Mouse (Mus musculus) liver, embryonic 13.5 days (tissue): ENCODE results near the gene Tmem72. TPM values are rescaled to one million over a fixed set of nuclear protein-coding genes. Genes with fewer than 3 reads are reported as not detected.

Experiments
- ATAC-seq: fragments of 200-750 bp; cut with Nextera tagmentation; 2 replicates; pipeline ENCODE4 v1.8.0; 2017; ENCODE audit warnings: low read depth, mild to moderate bottlenecking, moderate number of reproducible peaks, moderate library complexity
- DNase-seq: peaks from one replicate; pipeline ENCODE4 v3.0.0; 2022
- H3K27ac ChIP-seq: fragments of 300-500 bp; sonication (generic); 2 replicates; pipeline ENCODE4 v1.5.1; 2015; ENCODE audit warnings: moderate library complexity, mild to moderate bottlenecking, inconsistent platforms
- H3K27me3 ChIP-seq: fragments of 300-500 bp; sonication (generic); 2 replicates; pipeline ENCODE4 v1.6.1; 2015; ENCODE audit warnings: mild to moderate bottlenecking, inconsistent platforms
- H3K36me3 ChIP-seq: fragments of 300-500 bp; sonication (generic); 2 replicates; pipeline ENCODE4 v1.6.1; 2015; ENCODE audit warnings: mild to moderate bottlenecking, inconsistent platforms
- H3K4me1 ChIP-seq: fragments of 300-500 bp; sonication (generic); replicated peaks from 2 replicates; pipeline ENCODE4 v1.6.1; 2015; ENCODE audit warnings: inconsistent platforms
- H3K4me2 ChIP-seq: fragments of 300-500 bp; sonication (generic); 2 replicates; pipeline ENCODE4 v1.6.1; 2015; ENCODE audit warnings: inconsistent platforms, mild to moderate bottlenecking, moderate library complexity
- H3K4me3 ChIP-seq: fragments of 300-500 bp; sonication (generic); replicated peaks from 2 replicates; pipeline ENCODE4 v1.5.1; 2015; ENCODE audit warnings: mild to moderate bottlenecking, inconsistent platforms
- H3K9ac ChIP-seq: fragments of 300-500 bp; sonication (generic); 2 replicates; pipeline ENCODE4 v1.6.1; 2015; ENCODE audit warnings: mild to moderate bottlenecking, inconsistent platforms
- H3K9me3 ChIP-seq: fragments of 300-500 bp; sonication (generic); replicated peaks from 2 replicates; pipeline ENCODE4 v1.6.1; 2016; ENCODE audit warnings: inconsistent platforms
- WGBS: fragments of 180-500 bp; shearing (Covaris S2); methylation state at CpG from one replicate; pipeline ENCODE4 v1.1.7; 2015; ENCODE audit not compliant: insufficient replicate concordance; 5-methylcytosine and 5-hydroxymethylcytosine counted together
- polyA plus RNA-seq: library from polyadenylated mRNA; unstranded; fragments of >200 nt; fragmentation: Nextera tagmentation; extraction: Ambion mirVana; gene quantifications from 2 replicates; pipeline ENCODE4 v1.2.1, GENCODE M21; 2015

The Tmem72 gene
- polyA plus RNA-seq, 1 experiment from 2014 or later: 0.01 TPM

GRCm38 (mm10) chr6:116715166-116715565, 1.5 kb downstream of the Tmem72 start:
- WGBS: 49% methylated on average over 2 of the region's 2 CpGs
- H3K27ac ChIP-seq: no peak overlapping the region
- no peak overlapping the region for H3K4me2 ChIP-seq
- ATAC-seq (no peak), DNase-seq (no peak)
- H3K36me3 ChIP-seq: no peaks in the 10 kb centered on the region
- H3K9ac ChIP-seq: no peak overlapping the region
- 0 out of 2 replicates have a peak, but pooled peaks cover 3% of the 10 kb centered on the region for H3K27me3 ChIP-seq
- no peaks in the 10 kb centered on the region for H3K4me1 ChIP-seq
- H3K9me3 ChIP-seq: no peaks in the 10 kb centered on the region
- no peak overlapping the region for H3K4me3 ChIP-seq

- 0 out of 2 replicates have a peak, but pooled peaks cover 3% of the 10 kb centered on the region for H3K27me3 ChIP-seq
- no peak overlapping the region for H3K4me2 ChIP-seq
- DNase-seq (no peak), ATAC-seq (no peak)
- no peaks in the 10 kb centered on the region for H3K36me3 ChIP-seq
- 53% methylated on average over 5 of the region's 5 CpGs for whole genome bisulfite sequencing
- H3K9ac ChIP-seq: no peak overlapping the region
- H3K27ac ChIP-seq: no peak overlapping the region
- no peak overlapping the region for H3K4me3 ChIP-seq
- H3K4me1 ChIP-seq: no peaks in the 10 kb centered on the region
- no peaks in the 10 kb centered on the region for H3K9me3 ChIP-seq
These were observed 2.1 kb downstream of the Tmem72 start for GRCm38 (mm10) chr6:116714576-116714975.

- H3K27ac ChIP-seq: no peak overlapping the region
- no peak overlapping the region for H3K9ac ChIP-seq
- no peaks in the 10 kb centered on the region for H3K4me1 ChIP-seq
- DNase-seq: no peak
- no peak overlapping the region for H3K4me3 ChIP-seq
- no peaks in the 10 kb centered on the region for H3K9me3 ChIP-seq
- ATAC-seq: no peak
- 61% methylated on average over 3 of the region's 3 CpGs for WGBS
- no peak overlapping the region for H3K4me2 ChIP-seq
- H3K36me3 ChIP-seq: no peaks in the 10 kb centered on the region
- H3K27me3 ChIP-seq: 0 out of 2 replicates have a peak, but pooled peaks cover 3% of the 10 kb centered on the region
These were observed 2.7 kb downstream of the Tmem72 start for GRCm38 (mm10) chr6:116713966-116714365.

- H3K27ac ChIP-seq: no peak overlapping the region
- H3K9me3 ChIP-seq: no peaks in the 10 kb centered on the region
- no peaks in the 10 kb centered on the region for H3K4me1 ChIP-seq
- 55% methylated on average over 3 of the region's 3 CpGs for WGBS
- no peaks in the 10 kb centered on the region for H3K36me3 ChIP-seq
- DNase-seq (no peak), ATAC-seq (no peak)
- no peak overlapping the region for H3K4me2 ChIP-seq
- no peak overlapping the region for H3K4me3 ChIP-seq
- no peak overlapping the region for H3K9ac ChIP-seq
- H3K27me3 ChIP-seq: 0 out of 2 replicates have a peak, but pooled peaks cover 3% of the 10 kb centered on the region
These were observed 4.2 kb downstream of the Tmem72 start for GRCm38 (mm10) chr6:116712503-116712902.

- Histone ChIP-seq H3K9me3 (no peaks in the 10 kb centered on the region), H3K4me2 (no peak overlapping the region), H3K4me3 (no peak overlapping the region), H3K27ac (no peak overlapping the region), H3K4me1 (no peaks in the 10 kb centered on the region), H3K27me3 (0 out of 2 replicates have a peak, but pooled peaks cover 3% of the 10 kb centered on the region), H3K9ac (no peak overlapping the region), H3K36me3 (no peaks in the 10 kb centered on the region)
- 17% methylated on average over 5 of the region's 5 CpGs for WGBS
- ATAC-seq (no peak), DNase-seq (no peak)
These were observed 4.7 kb downstream of the Tmem72 start for GRCm38 (mm10) chr6:116712062-116712461.

- Histone ChIP-seq H3K27me3 (no peaks in the 10 kb centered on the region), H3K9ac (no peak overlapping the region), H3K4me3 (no peak overlapping the region), H3K4me1 (no peaks in the 10 kb centered on the region; the same call in 1 of the 2 replicates), H3K9me3 (no peaks in the 10 kb centered on the region), H3K4me2 (no peak overlapping the region), H3K36me3 (no peaks in the 10 kb centered on the region), H3K27ac (no peak overlapping the region)
- no peak for DNase-seq
- WGBS: 65% methylated on average over 6 of the region's 6 CpGs
- no peak for ATAC-seq
These were observed 12.4 kb downstream of the Tmem72 start for GRCm38 (mm10) chr6:116704320-116704719.

GRCm38 (mm10) chr6:116700821-116701220, 15.9 kb downstream of the Tmem72 start:
- H3K27ac ChIP-seq: no peak overlapping the region
- no peaks in the 10 kb centered on the region for H3K9me3 ChIP-seq
- no peaks in the 10 kb centered on the region; the same call in 1 of the 2 replicates for H3K4me1 ChIP-seq
- DNase-seq (no peak), ATAC-seq (no peak)
- no peak overlapping the region for H3K4me2 ChIP-seq
- no peaks in the 10 kb centered on the region for H3K36me3 ChIP-seq
- H3K9ac ChIP-seq: no peak overlapping the region
- no peaks in the 10 kb centered on the region for H3K27me3 ChIP-seq
- H3K4me3 ChIP-seq: no peak overlapping the region

GRCm38 (mm10) chr6:116697896-116698425, 18.8 kb downstream of the Tmem72 start:
- no peak overlapping the region for H3K27ac ChIP-seq
- no peaks in the 10 kb centered on the region for H3K4me1 ChIP-seq
- DNase-seq (no peak), ATAC-seq (no peak)
- no peaks in the 10 kb centered on the region for H3K36me3 ChIP-seq
- H3K9ac ChIP-seq: no peak overlapping the region
- no peak overlapping the region for H3K4me3 ChIP-seq
- no peaks in the 10 kb centered on the region for H3K27me3 ChIP-seq
- H3K9me3 ChIP-seq: no peaks in the 10 kb centered on the region
- no peak overlapping the region for H3K4me2 ChIP-seq
- 66% methylated on average over 4 of the region's 4 CpGs for WGBS

- DNase-seq: no peak
- 32% methylated on average over 2 of the region's 2 CpGs for WGBS
These were observed 19.3 kb downstream of the Tmem72 start for GRCm38 (mm10) chr6:116697413-116697812.

GRCm38 (mm10) chr6:116694346-116694745, 22.4 kb downstream of the Tmem72 start:
- ATAC-seq: no peak
- no peak overlapping the region for H3K4me2 ChIP-seq

More at GRCm38 (mm10) chr6:116697413-116697812, 19.3 kb downstream of the Tmem72 start:
- H3K4me2 ChIP-seq: no peak overlapping the region
- no peaks in the 10 kb centered on the region for H3K4me1 ChIP-seq
- H3K9me3 ChIP-seq: no peaks in the 10 kb centered on the region
- H3K36me3 ChIP-seq: no peaks in the 10 kb centered on the region
- no peaks in the 10 kb centered on the region for H3K27me3 ChIP-seq
- H3K27ac ChIP-seq: no peak overlapping the region
- no peak for ATAC-seq
- H3K4me3 ChIP-seq: no peak overlapping the region
- no peak overlapping the region for H3K9ac ChIP-seq

GRCm38 (mm10) chr6:116693639-116694038, 23.1 kb downstream of the Tmem72 start:
- no peaks in the 10 kb centered on the region for H3K4me1 ChIP-seq
- no peak overlapping the region for H3K4me3 ChIP-seq
- H3K36me3 ChIP-seq: no peaks in the 10 kb centered on the region
- ATAC-seq: no peak
- no peaks in the 10 kb centered on the region for H3K9me3 ChIP-seq
- H3K9ac ChIP-seq: no peak overlapping the region
- WGBS: 54% methylated on average over 4 of the region's 4 CpGs
- no peak overlapping the region for H3K27ac ChIP-seq
- no peaks in the 10 kb centered on the region for H3K27me3 ChIP-seq
- no peak for DNase-seq
- H3K4me2 ChIP-seq: no peak overlapping the region

More at GRCm38 (mm10) chr6:116694346-116694745, 22.4 kb downstream of the Tmem72 start:
- WGBS: 59% methylated on average over 3 of the region's 3 CpGs
- Histone ChIP-seq H3K27ac (no peak overlapping the region), H3K9me3 (no peaks in the 10 kb centered on the region), H3K4me1 (no peaks in the 10 kb centered on the region), H3K27me3 (no peaks in the 10 kb centered on the region), H3K4me3 (no peak overlapping the region), H3K36me3 (no peaks in the 10 kb centered on the region), H3K9ac (no peak overlapping the region)
- DNase-seq: no peak

- Histone ChIP-seq H3K9me3 (no peaks in the 10 kb centered on the region), H3K4me2 (no peak overlapping the region), H3K9ac (no peak overlapping the region), H3K4me3 (no peak overlapping the region), H3K4me1 (no peaks in the 10 kb centered on the region), H3K27ac (no peak overlapping the region), H3K36me3 (no peaks in the 10 kb centered on the region), H3K27me3 (no peaks in the 10 kb centered on the region)
- no peak for ATAC-seq
- peak; percentile 29 for DNase-seq
- 9% methylated on average over 6 of the region's 6 CpGs for WGBS
These were observed 34.4 kb downstream of the Tmem72 start for GRCm38 (mm10) chr6:116682317-116682716.
